Mouse (Mus musculus) liver, adult 2 months (tissue): ENCODE data around the gene Fgfr2. TPM values are rescaled to one million over a fixed set of nuclear protein-coding genes. Genes with fewer than 3 reads are reported as not detected.

Experiments used
- DNase-seq: peaks from one replicate; pipeline ENCODE4 v3.0.0-alpha.2; 2011; ENCODE audit warnings: low read depth, low spot score; ENCODE audit errors: extremely low read depth
- H3K27ac ChIP-seq: fragments of 200-500 bp; replicated peaks from 2 replicates; pipeline ENCODE4 v1.5.1; 2012; ENCODE audit warnings: low read depth, mild to moderate bottlenecking, control low read depth, inconsistent platforms, low read length; ENCODE audit not compliant: insufficient read depth
- H3K27me3 ChIP-seq: fragments of 200-500 bp; 2 replicates; pipeline ENCODE4 v1.6.1; 2012; ENCODE audit warnings: mild to moderate bottlenecking, moderate library complexity, low read length, inconsistent platforms; ENCODE audit not compliant: control insufficient read depth, insufficient read depth
- H3K36me3 ChIP-seq: fragments of 200-500 bp; 2 replicates; pipeline ENCODE4 v1.6.1; 2012; ENCODE audit warnings: low read length, inconsistent platforms; ENCODE audit not compliant: control insufficient read depth, insufficient read depth
- H3K4me1 ChIP-seq: fragments of 200-500 bp; 2 replicates; pipeline ENCODE4 v1.6.1; 2011; ENCODE audit warnings: low read length; ENCODE audit not compliant: control insufficient read depth, insufficient read depth
- H3K4me3 ChIP-seq: fragments of 200-500 bp; 2 replicates; pipeline ENCODE4 v1.5.1; 2011; ENCODE audit warnings: low read depth, mild to moderate bottlenecking, control low read depth, low read length, moderate library complexity; ENCODE audit not compliant: insufficient read depth
- H3K79me2 ChIP-seq: fragments of 200-500 bp; 2 replicates; pipeline ENCODE4 v1.6.1; 2012; ENCODE audit warnings: inconsistent platforms, mild to moderate bottlenecking, low read length, moderate library complexity; ENCODE audit not compliant: control insufficient read depth, insufficient read depth
- H3K9ac ChIP-seq: fragments of 200-500 bp; 2 replicates; pipeline ENCODE4 v1.6.1; 2012; ENCODE audit warnings: low read depth, mild to moderate bottlenecking, control low read depth, inconsistent platforms, low read length
- CTCF ChIP-seq: fragments of 200-500 bp; IDR thresholded peaks from 2 replicates; pipeline ENCODE4 v1.5.1; 2011; ENCODE audit warnings: low read depth, low read length, control low read depth
- POLR2A ChIP-seq: fragments of 200-500 bp; IDR thresholded peaks from 2 replicates; pipeline ENCODE4 v1.6.1; 2011; ENCODE audit warnings: low read length, control low read depth; ENCODE audit not compliant: insufficient read depth; ENCODE audit errors: extremely low read depth
- WGBS: fragments of 180-500 bp; shearing (Covaris S2); methylation state at CpG from one replicate; pipeline ENCODE4 v1.1.7; 2018; 5-methylcytosine and 5-hydroxymethylcytosine counted together
- polyA plus RNA-seq: library from polyadenylated mRNA; depleted of rRNA; stranded (reverse); fragments of >200 nt; gene quantifications from 2 replicates; pipeline ENCODE4 v1.2.3, GENCODE M21; 2012
- total RNA-seq: library from RNA; depleted of rRNA; stranded (reverse); fragments of >200 nt; gene quantifications from 2 replicates; pipeline ENCODE4 v1.2.3, GENCODE M21; 2014

Gene Fgfr2
- total and polyA plus RNA-seq, 2 experiments = 16.7 to 35.2 TPM

DNA sequence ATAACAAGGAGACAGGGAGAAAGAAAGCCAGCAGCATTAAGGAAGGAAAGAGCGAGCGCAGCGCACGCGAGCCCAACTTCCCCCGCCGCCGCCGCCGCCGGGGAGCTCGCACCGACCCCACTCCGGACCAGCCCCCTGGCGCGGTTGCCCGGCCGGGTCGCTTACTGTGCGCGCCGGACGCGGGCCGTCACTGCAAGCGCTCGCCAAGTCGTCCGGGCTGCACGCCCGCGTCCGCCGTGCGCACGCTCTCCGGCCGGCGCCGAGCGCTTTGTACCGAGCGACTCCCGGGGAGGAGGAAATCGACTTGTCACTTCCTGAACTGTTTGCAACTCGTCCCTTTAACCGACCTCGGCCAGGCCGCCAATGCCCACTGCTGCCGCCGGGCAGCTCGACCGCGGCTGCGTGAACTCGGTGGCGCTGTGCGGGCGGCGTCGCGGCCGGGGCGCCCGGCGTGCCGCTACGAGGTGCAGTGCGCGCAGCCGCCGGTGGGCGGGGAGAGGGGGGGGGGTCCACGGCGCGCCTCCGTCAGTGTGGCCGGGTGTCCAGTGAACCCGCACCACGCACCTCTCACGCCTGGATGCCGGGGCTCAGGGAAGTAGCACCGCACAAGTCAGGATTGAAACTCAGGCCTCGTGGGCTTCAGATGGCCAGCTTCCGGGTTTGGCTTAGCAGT, 309.6 kb downstream of the Fgfr2 start, which contains the start of gene Fam53b:
TSS of gene Fam53b (minus strand) at position 471 of the 673 bp plus-strand sequence.
- under 1% methylated on average over 83 of the region's 85 CpGs for WGBS

DNA sequence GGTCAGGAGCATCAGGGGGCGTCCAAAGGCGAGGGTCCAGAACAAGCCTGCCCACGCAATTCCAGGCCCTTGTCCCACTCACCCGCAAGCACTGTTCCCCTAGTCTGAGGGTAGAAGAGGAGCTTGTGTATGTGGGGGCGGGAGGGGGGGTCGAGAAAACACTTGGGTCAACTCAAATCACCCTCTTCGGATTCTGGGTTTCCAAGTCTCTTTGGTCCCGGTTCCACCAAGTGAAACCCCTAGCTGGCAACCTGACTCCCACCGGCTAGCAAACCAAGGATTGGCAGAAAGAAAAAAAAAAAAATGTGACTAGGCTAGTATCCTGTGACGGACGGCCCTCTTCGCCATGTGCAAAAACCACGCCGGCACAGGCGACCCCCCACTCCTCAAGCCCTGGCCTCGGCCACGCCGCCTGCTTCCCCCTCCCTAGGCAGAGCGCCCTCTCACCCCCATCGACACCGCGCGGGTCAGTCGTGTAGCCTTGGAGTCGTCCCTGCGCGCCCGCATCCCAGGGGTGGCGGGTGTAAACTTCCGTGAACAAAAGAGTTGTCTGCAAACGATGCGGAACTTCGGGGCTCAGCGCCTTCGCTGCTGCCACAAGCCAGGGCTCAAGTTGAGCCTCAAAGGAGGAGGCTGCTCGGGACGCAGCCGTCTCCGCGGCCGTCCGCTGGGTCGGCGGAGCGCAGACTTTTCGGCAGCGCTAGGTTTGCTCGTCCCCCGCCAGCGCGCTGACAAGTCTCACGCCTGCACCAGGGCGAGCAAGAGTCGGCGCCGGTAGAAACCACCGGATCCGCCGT, 310.3 kb downstream of the Fgfr2 start:
- no peak for TF ChIP-seq POLR2A
- Histone ChIP-seq H3K79me2 (peaks cover 6% of the 10 kb centered on the region; the same call in 1 of the 2 replicates), H3K9ac (peak overlapping the region; percentile 79), H3K4me1 (peaks cover 5% of the 10 kb centered on the region; the same call in 1 of the 2 replicates), H3K27me3 (no peaks in the 10 kb centered on the region), H3K27ac (peak overlapping the region; percentile 71), H3K4me3 (peak overlapping the region; percentile 77), H3K36me3 (no peaks in the 10 kb centered on the region)
- no peak for DNase-seq
- WGBS = under 1% methylated on average over 59 of the region's 59 CpGs

More for the DNA sequence above, 309.6 kb downstream of the Fgfr2 start, which contains the start of gene Fam53b:
- H3K9ac ChIP-seq = peak within 1 kb of the TSS; percentile 79
- TF ChIP-seq CTCF = peak; percentile 17; the same call in 1 of the 2 replicates
- TF ChIP-seq POLR2A = peak; percentile 20; the same call in 1 of the 2 replicates
- no peaks in the 10 kb centered on the region for H3K27me3 ChIP-seq
- H3K27ac ChIP-seq = peak within 1 kb of the TSS; percentile 71
- H3K36me3 ChIP-seq = no peaks in the 10 kb centered on the region
- peaks cover 3% of the 10 kb centered on the region; the same call in 1 of the 2 replicates for H3K4me1 ChIP-seq
- DNase-seq = peak; percentile 75
- peaks cover 6% of the 10 kb centered on the region; the same call in 1 of the 2 replicates for H3K79me2 ChIP-seq
- H3K4me3 ChIP-seq = peak within 1 kb of the TSS; percentile 77

DNA sequence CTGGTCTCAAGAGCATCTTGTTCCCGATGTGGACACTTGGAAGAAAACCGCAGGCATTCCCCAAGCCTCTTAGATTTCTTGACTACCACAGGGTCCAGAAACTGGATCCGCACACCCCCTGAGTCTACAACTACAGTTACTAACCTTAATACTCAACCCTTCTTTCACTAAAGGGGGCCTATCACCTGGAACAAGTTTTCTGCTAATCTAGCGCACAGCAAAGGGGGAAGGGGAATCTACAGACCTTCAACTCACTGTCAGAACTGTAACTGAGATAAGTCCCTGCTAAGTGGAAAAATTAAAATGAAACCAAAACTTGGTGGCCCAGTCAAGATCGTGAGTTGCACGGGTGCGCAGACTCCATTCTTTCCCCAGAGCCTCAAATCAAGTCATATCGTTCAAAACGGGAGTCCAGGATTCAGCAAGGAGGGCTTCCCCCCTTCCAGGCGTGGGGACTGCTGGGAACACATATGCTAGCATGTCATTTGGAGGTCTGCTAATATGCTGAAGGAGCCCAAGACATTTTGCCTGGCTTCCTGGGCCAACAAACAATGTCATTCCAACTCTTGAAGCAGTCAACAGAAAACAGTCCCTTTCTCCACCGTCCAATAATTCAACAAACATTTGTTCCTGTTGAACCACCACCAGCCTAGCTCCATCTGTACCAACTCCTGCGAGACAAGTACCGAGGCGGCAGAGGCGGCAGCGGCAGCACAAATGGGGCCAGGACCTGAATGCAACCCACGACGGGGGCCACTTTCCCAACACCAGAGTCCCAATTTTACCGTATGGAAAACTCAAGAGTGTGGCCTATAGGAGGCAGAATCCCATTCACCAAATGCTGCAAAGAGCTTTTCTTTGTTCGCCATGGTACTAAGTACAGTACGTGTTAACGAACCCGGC, 311.2 kb downstream of the Fgfr2 start:
- DNase-seq = no peak
- H3K79me2 ChIP-seq = peaks cover 7% of the 10 kb centered on the region; the same call in 1 of the 2 replicates
- WGBS = 23% methylated on average over 23 of the region's 23 CpGs
- TF ChIP-seq CTCF (no peak), POLR2A (no peak)
- no peaks in the 10 kb centered on the region for H3K36me3 ChIP-seq
- H3K27me3 ChIP-seq = no peaks in the 10 kb centered on the region
- peak overlapping the region; percentile 79 for H3K9ac ChIP-seq
- H3K4me3 ChIP-seq = peak overlapping the region; percentile 77
- peak overlapping the region; percentile 61 for H3K27ac ChIP-seq
- peaks cover 5% of the 10 kb centered on the region; the same call in 1 of the 2 replicates for H3K4me1 ChIP-seq

DNA sequence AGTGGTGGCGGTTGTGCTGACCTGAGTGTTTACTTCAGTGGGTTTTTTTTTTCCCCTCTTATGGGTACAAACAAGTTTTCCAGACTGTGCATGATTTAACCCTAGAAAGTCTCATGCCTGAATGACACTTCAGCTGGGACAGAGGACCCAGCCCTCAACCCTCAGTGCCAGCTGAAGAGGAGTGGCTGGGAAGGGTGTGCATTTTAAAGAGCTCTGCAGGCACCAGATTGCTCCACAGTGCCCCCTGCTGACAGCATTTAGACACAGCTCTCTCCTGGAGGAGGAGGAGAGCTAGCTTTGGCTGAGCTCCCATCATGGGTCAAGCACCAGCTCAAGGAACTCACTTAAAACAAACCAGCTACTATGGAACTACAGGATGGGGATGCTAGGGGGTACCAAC, 312.3 kb downstream of the Fgfr2 start:
- Histone ChIP-seq H3K27ac (no peak overlapping the region), H3K4me3 (no peak overlapping the region), H3K27me3 (no peaks in the 10 kb centered on the region), H3K9ac (no peak overlapping the region), H3K36me3 (no peaks in the 10 kb centered on the region), H3K79me2 (peaks cover 9% of the 10 kb centered on the region; the same call in 1 of the 2 replicates), H3K4me1 (peaks cover 7% of the 10 kb centered on the region; the same call in 1 of the 2 replicates)
- WGBS = 70% methylated on average over 1 of the region's 1 CpGs
- no peak for TF ChIP-seq POLR2A
- TF ChIP-seq CTCF = peak; percentile 91
- DNase-seq = peak; percentile 70

DNA sequence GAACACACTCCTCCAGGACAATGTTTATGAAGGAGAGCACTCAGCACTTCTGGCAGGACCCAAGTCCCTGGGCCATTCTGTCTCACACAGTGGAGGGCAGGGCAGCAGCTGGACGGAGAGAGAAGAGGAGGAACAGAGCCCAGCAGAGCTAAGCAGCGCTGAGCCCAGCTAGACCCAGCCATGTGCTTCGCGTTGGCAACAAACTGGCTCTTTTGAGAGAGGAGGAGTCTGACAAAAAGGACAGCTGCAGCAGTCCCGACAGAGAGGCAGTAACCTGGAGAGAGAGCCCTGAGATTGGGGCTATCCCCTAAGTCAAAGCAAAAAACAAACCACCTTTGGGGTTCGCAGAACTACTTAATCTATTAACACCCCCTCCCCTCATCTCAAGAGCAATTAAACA, 312.8 kb downstream of the Fgfr2 start:
- Histone ChIP-seq H3K4me3 (no peak overlapping the region), H3K36me3 (no peaks in the 10 kb centered on the region), H3K9ac (0 out of 2 replicates have a peak overlapping the region, but pooled peaks have one; percentile 15), H3K27ac (no peak overlapping the region), H3K27me3 (no peaks in the 10 kb centered on the region), H3K4me1 (peaks cover 7% of the 10 kb centered on the region; the same call in 1 of the 2 replicates), H3K79me2 (peaks cover 14% of the 10 kb centered on the region; the same call in 1 of the 2 replicates)
- no peak for TF ChIP-seq POLR2A
- TF ChIP-seq CTCF = no peak
- WGBS = 57% methylated on average over 6 of the region's 6 CpGs
- DNase-seq = no peak
